20 mouse cellular contexts compared by ENCODE assay signal in the genomic region with DNA sequence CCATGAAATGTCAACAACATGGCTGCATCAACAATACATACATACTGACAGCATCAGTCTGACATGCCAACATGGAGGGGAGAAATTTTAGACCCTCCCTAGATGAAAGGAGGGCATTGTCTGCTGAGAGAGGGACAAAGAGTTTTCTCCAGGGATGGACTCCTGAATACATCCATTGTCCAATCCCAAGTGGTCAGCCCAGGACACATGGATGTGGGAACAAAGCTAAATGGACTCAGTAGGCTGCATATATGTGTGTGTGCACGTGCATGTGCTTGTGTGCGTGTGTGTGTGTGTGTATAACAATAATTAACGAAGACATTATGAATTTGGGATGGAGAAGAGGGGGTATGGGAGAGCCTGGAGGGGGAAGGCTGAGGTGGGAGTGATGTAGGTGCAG. TPM values are rescaled to one million over a fixed set of nuclear protein-coding genes. Genes with fewer than 3 reads are reported as not detected.
DNase-seq lines count a peak whose midpoint lies in the region; TF ChIP-seq lines count a peak whose summit lies in the region.
"Had no signal": no experiment of that assay in that cellular context is flagged by ENCODE, and none has a peak within 500 bp of the region (broad histone marks: within the 10 kb centered on the region; RNA-seq: fewer than 3 reads in every experiment).

No protein-coding gene starts in this region.

- no peak for TF ChIP-seq POLR2A in cortical plate, adult 2 months (IDR thresholded peaks at IDR 0.05; ENCODE audit: extremely low read depth, insufficient read depth, low read length)
- TF ChIP-seq POLR2A in thymus, adult 2 months (IDR thresholded peaks at IDR 0.05; ENCODE audit: control insufficient read depth, extremely low read depth, insufficient read depth, low read length, poor library complexity): no peak

- WGBS in thymus, adult 2 months: 98% methylated on average over 3 of the region's 3 CpGs

- no peaks in the 10 kb centered on the region for H3K27me3 ChIP-seq in thymus, adult 2 months (ENCODE audit: control insufficient read depth, insufficient read depth, low read length)
- H3K27me3 ChIP-seq: heart, embryonic 15.5 days; hindbrain, embryonic 13.5 days had no signal

- no peak for TF ChIP-seq CTCF in cortical plate, adult 2 months (IDR thresholded peaks at IDR 0.05; ENCODE audit: extremely low read depth, insufficient read depth, low read length)
- no peak for TF ChIP-seq CTCF in thymus, adult 2 months (IDR thresholded peaks at IDR 0.05; ENCODE audit: borderline replicate concordance, control insufficient read depth, extremely low read depth, insufficient read depth, low read length, poor library complexity)

- intact Hi-C loops in left cerebral cortex, postnatal 25 days (cut with DNase I): no loop called here

- H3K36me3 ChIP-seq in thymus, adult 2 months (ENCODE audit: control insufficient read depth, insufficient read depth, low read length): peaks cover 19% of the 10 kb centered on the region

- DNase-seq in layer of hippocampus, adult 11-12 months (ENCODE audit: low spot score): peak; percentile 37
- no peak for DNase-seq in layer of hippocampus, postnatal 36 days
- DNase-seq in left cerebral cortex, adult 9 months (ENCODE audit: low spot score in 2 of 2): peak; percentile 19 to 37
- DNase-seq in left cerebral cortex, postnatal 25 days (ENCODE audit: low spot score in 2 of 2): no peak
- DNase-seq in telencephalon, adult 2 months (ENCODE audit: low read depth, low spot score): peak; percentile 56
- no peak for DNase-seq in thymus, adult 2 months
- DNase-seq: adrenal gland, adult 2 months; adrenal gland, postnatal 36 days; cerebellum, adult 11-12 months; cerebellum, adult 9-11 months; cerebellum, postnatal 36 days; gastrocnemius, postnatal 36 days; heart, adult 18-20 months; heart, postnatal 14 days had no signal

- no peak overlapping the region for H3K4me3 ChIP-seq in cortical plate, adult 2 months (ENCODE audit: insufficient read depth, low read length)
- H3K4me3 ChIP-seq in thymus, adult 2 months (ENCODE audit: control insufficient read depth, insufficient read depth, low read length): no peak overlapping the region
- H3K4me3 ChIP-seq: embryonic facial prominence, embryonic 10.5 days; heart, embryonic 15.5 days; hindbrain, embryonic 13.5 days had no signal

- peak overlapping the region; percentile 80; the same call in 1 of the 2 replicates for H3K27ac ChIP-seq in cortical plate, adult 2 months (ENCODE audit: insufficient read depth, low read length)
- no peak overlapping the region for H3K27ac ChIP-seq in thymus, adult 2 months (ENCODE audit: control insufficient read depth, insufficient read depth, low read length)
- H3K27ac ChIP-seq: embryonic facial prominence, embryonic 10.5 days; heart, embryonic 15.5 days; hindbrain, embryonic 13.5 days; hindbrain, postnatal 0 days had no signal

- H3K4me1 ChIP-seq in cortical plate, adult 2 months (ENCODE audit: control insufficient read depth, insufficient read depth, low read length): peaks cover 11% of the 10 kb centered on the region
- H3K4me1 ChIP-seq in thymus, adult 2 months (replicated peaks; ENCODE audit: control insufficient read depth, insufficient read depth, low read length): no peaks in the 10 kb centered on the region
- H3K4me1 ChIP-seq: embryonic facial prominence, embryonic 10.5 days; hindbrain, embryonic 13.5 days had no signal

RNA-seq across cellular contexts. Expression of a gene that starts 9.7 kb away (rescaled TPM):
- total RNA-seq in layer of hippocampus, postnatal 36 days (2021): not detected
- not detected for total RNA-seq in left cerebral cortex, postnatal 25 days (2021)
- polyA plus RNA-seq in cortical plate, adult 2 months (2012; rRNA removed): 0.79 and 1.9 TPM in 2 replicates
- 2.3 and 3.5 TPM in 2 replicates for polyA plus RNA-seq in thymus, adult 2 months (2012; rRNA removed)
- total RNA-seq: hematopoietic stem cell, adult 5-6 weeks had no signal

RNA-seq across cellular contexts. Expression of a gene that starts 26.8 kb away (rescaled TPM):
- 10 to 100 TPM; 34.3 to 34.7 TPM for total RNA-seq in layer of hippocampus, postnatal 36 days (2021)
- 10 to 100 TPM; 31.1 to 31.6 TPM for total RNA-seq in left cerebral cortex, postnatal 25 days (2021)
- polyA plus RNA-seq in cortical plate, adult 2 months (2012; rRNA removed): 36.4 and 37.4 TPM in 2 replicates
- polyA plus RNA-seq in thymus, adult 2 months (2012; rRNA removed): 16.4 and 19.2 TPM in 2 replicates

RNA-seq across cellular contexts. Expression of a gene that starts 39.0 kb away (rescaled TPM):
- total RNA-seq in layer of hippocampus, postnatal 36 days (2021): 10 to 100 TPM; 32.7 to 41.9 TPM
- total RNA-seq in left cerebral cortex, postnatal 25 days (2021): 10 to 100 TPM; 23.3 to 25.3 TPM
- 53.9 and 57.2 TPM in 2 replicates for polyA plus RNA-seq in cortical plate, adult 2 months (2012; rRNA removed)
- 52.1 and 65.4 TPM in 2 replicates for polyA plus RNA-seq in thymus, adult 2 months (2012; rRNA removed)

Comparison
In these comparisons a context has a peak if more than half of its experiments do, and no peak if none do; other contexts are left out.
1. DNase-seq: peak in layer of hippocampus, adult 11-12 months (single experiment), left cerebral cortex, adult 9 months (2 of 2) and telencephalon, adult 2 months (single experiment); none in layer of hippocampus, postnatal 36 days (0 of 2), left cerebral cortex, postnatal 25 days (0 of 2) and thymus, adult 2 months (single experiment).